Mouse (Mus musculus) olfactory bulb, adult 2 months (tissue): ENCODE data around the gene Slfn14. TPM values are rescaled to one million over a fixed set of nuclear protein-coding genes. Genes with fewer than 3 reads are reported as not detected.

ENCODE experiments used
- H3K27ac ChIP-seq: fragments of 200-500 bp; 2 replicates; pipeline ENCODE4 v1.5.1; 2012; ENCODE audit warnings: low read depth, low read length; ENCODE audit not compliant: insufficient read depth
- H3K4me1 ChIP-seq: fragments of 200-500 bp; 2 replicates; pipeline ENCODE4 v1.6.1; 2012; ENCODE audit warnings: low read length; ENCODE audit not compliant: control insufficient read depth, insufficient read depth
- H3K4me3 ChIP-seq: fragments of 200-500 bp; 2 replicates; pipeline ENCODE4 v1.5.1; 2012; ENCODE audit warnings: mild to moderate bottlenecking, low read depth, low read length, moderate library complexity; ENCODE audit not compliant: insufficient read depth
- CTCF ChIP-seq: fragments of 200-500 bp; IDR thresholded peaks from 2 replicates; pipeline ENCODE4 v1.5.1; 2012; ENCODE audit warnings: low read depth, mild to moderate bottlenecking, low read length, moderate library complexity; ENCODE audit not compliant: insufficient read depth
- POLR2A ChIP-seq: fragments of 200-500 bp; IDR thresholded peaks from 2 replicates; pipeline ENCODE4 v1.6.1; 2012; ENCODE audit warnings: mild to moderate bottlenecking, low read depth, low read length, moderate library complexity; ENCODE audit not compliant: insufficient read depth
- WGBS: fragments of 180-500 bp; shearing (Covaris S2); methylation state at CpG from one replicate; pipeline ENCODE4 v1.1.7; 2018; 5-methylcytosine and 5-hydroxymethylcytosine counted together
- polyA plus RNA-seq: library from polyadenylated mRNA; stranded (reverse); fragments of >200 nt; gene quantifications from 2 replicates; pipeline ENCODE4 v1.2.4, GENCODE M21; 2012; ENCODE audit warnings: low replicate concordance; ENCODE audit not compliant: missing spikeins, insufficient read depth, insufficient read length

The Slfn14 gene
- polyA plus RNA-seq, 1 experiment = not detected

DNA sequence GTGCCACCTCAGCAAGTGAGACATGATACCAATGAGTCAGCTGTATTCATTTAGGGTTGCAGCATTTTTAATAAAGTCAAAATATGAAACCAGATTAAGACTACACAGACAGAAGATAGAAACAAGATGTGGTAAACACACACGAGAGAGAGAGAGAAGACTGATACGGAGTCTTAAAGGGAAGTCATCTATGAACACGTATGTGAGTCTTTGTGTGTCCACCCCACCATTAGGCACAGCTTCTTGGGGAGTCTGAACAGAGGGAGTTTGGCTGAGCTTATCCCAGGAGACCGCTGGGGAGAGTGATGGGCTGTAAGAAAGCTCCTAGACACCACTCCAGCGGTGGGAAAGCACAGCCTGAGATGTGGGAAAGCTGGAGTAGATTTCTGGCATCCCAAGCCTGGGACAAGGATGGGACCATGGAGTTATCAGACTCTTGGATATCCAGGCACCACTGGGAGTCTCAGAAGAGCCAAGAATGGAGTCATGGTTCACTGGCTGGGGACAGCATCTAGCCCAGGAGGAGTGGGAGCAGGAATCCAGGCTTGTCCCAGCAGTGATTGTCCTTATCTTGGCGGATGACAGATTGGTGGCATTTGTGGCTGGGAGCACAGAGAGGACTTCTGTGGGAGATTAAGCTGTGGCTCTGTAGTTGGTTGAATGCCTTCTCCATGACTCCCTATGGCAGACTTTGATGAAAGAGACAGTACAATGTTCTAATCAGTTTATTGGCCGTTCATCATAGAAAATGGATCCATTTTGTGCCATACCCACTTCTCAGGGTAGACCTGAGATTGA, 58.4 kb downstream of the Slfn14 start:
- Histone ChIP-seq H3K4me1 (no peaks in the 10 kb centered on the region), H3K27ac (no peak overlapping the region), H3K4me3 (no peak overlapping the region)
- TF ChIP-seq POLR2A (no peak), CTCF (no peak)
- 85% methylated on average over 7 of the region's 7 CpGs for WGBS

DNA sequence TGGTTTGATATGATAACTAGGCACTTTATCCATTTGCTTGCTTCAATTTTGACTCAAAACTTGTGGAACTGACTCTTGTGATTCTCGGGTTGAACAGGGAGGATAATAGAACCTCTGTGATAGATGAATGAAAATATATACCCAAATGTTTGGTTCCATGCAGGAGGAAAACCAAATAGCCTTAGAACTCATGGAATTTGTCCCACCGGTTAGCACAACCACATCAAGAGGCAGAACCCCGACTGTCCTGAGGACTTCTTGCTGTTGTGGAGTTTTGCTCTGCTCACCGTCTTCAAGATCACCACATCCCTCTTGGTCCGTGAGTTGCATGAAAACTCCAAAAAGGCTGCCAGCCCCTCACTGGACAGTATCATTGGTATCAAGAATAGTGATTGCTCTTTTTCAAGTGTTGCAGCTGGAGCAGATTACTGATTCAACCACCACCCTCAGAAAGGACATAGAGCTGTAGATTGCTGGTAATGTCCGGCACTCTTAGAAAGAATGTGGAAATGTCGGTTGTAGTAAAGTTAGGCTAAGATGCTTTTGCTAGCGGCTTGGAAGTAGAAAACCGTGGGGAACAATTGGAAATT, 61.1 kb downstream of the Slfn14 start:
- no peaks in the 10 kb centered on the region for H3K4me1 ChIP-seq

More for the DNA sequence above, 61.1 kb downstream of the Slfn14 start:
- H3K4me3 ChIP-seq = no peak overlapping the region
- H3K27ac ChIP-seq = no peak overlapping the region
- WGBS = 90% methylated on average over 9 of the region's 9 CpGs
- no peak for TF ChIP-seq CTCF
- TF ChIP-seq POLR2A = no peak

Other genes starting within 250 kb of the Slfn14 start
- gene Slfn2, start 221.6 kb downstream of the Slfn14 start, polyA plus RNA-seq = not detected in 2 replicates
- not detected in 2 replicates for gene Slfn1, start 169.9 kb downstream of the Slfn14 start, polyA plus RNA-seq
- gene Slfn4, start 111.5 kb downstream of the Slfn14 start, polyA plus RNA-seq = not detected in 2 replicates
- gene Slfn3, start 95.4 kb downstream of the Slfn14 start, polyA plus RNA-seq = not detected in 2 replicates
- 546 TPM in 1 of 2 replicates, not detected in the other for gene Ap2b1, start 12.3 kb upstream of the Slfn14 start, polyA plus RNA-seq
- gene Pex12, start 15.9 kb upstream of the Slfn14 start, polyA plus RNA-seq = not detected in 2 replicates
- gene Rasl10b, start 122.4 kb upstream of the Slfn14 start, polyA plus RNA-seq = 96.6 TPM in 1 of 2 replicates, not detected in the other
- gene Gas2l2, start 142.7 kb upstream of the Slfn14 start, polyA plus RNA-seq = not detected in 2 replicates
- not detected in 2 replicates for gene 1700020L24Rik, start 151.0 kb upstream of the Slfn14 start, polyA plus RNA-seq
- not detected in 2 replicates for gene Mmp28, start 176.3 kb upstream of the Slfn14 start, polyA plus RNA-seq
- gene Taf15, start 186.4 kb upstream of the Slfn14 start, polyA plus RNA-seq = not detected in 2 replicates
- not detected in 2 replicates for gene Heatr9, start 235.4 kb upstream of the Slfn14 start, polyA plus RNA-seq
- gene Ccl5, start 243.8 kb upstream of the Slfn14 start, polyA plus RNA-seq = not detected in 2 replicates